Mouse (Mus musculus): ENCODE measurements at regions not wholly inside any gene's neighbourhood (a gene's known extent, or its start where the extent isn't known, plus 50 kb on each side); places are given as distances from the start of the nearest gene placed in this dataset.

DNA sequence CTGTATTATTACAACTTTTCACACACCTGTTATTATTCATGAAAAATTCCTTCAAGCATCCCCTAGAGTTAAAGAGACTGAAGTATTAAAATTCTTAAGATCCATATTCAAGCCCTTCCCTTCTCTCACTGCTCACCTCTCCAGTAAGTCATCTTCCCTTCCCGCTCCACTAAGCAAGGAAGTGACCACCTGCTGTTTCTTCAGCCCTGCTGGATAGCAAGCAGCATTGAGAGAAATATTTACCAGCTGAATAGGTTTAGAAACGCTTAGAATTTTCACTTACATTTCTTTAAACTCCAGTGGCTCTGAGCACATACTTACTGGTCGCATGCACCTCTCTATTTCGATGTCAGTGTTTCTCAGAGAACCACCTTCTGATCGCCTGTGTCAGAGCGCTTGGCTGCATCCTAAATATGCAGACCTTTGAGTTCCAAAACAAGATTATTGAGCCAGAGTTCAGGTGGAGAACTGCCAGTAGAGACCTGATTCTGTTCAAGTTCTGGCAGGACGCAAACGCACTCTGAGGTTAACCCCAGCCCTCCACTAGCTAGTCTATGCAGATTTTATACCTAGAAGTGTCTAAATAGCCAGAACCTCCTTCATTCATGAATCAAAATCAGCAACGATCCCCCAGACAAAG is 314.9 kb downstream of the Mllt3 start:
- no peaks in the 10 kb centered on the region for H3K9me3 ChIP-seq
- H3K27ac ChIP-seq: no peak overlapping the region
- no peak overlapping the region for H3K4me3 ChIP-seq
- peaks cover 9% of the 10 kb centered on the region; the same call in 1 of the 2 replicates for H3K4me1 ChIP-seq (replicated peaks)
- H3K27me3 ChIP-seq: no peaks in the 10 kb centered on the region
- H3K9ac ChIP-seq: no peak overlapping the region
- ATAC-seq (ENCODE audit: low FRiP score): no peak
- 49% methylated on average over 9 of the region's 9 CpGs for WGBS
- no peaks in the 10 kb centered on the region for H3K36me3 ChIP-seq
- no peak overlapping the region for H3K4me2 ChIP-seq

DNA sequence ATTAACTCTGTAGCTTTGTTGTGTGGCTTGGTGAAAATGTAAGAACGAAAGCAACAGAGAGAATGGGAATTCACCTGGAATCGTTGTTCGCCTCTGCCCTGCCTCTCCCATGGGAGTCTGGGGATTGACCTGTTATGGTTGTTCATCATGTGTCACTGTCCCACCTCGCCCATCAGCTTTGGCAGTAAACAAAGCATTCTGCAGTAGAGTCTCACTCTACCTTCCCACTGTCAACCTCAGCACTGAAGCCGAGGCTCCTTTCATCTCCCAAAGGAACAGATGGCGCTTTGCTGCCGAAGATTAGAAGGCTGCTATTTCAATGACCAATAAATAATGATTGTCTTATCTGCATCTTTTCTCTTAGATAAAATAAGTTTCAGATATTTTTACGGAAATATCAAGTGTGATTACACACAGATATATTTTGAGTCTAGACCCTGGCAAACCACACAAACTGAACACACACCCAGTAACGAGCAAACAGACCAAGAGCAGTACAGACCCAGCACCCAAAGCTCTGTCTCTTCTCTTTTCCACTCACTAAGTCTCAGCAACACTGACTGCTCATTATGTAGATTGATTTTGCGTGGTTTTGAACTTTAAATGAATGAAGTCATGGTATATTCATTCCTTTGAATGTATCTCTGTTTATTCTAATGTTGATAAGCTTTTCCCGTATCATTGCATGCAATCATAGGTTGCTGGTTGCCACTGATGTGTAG is 317.8 kb downstream of the Mllt3 start:
- no peak overlapping the region for H3K4me3 ChIP-seq
- no peak overlapping the region for H3K27ac ChIP-seq
- ATAC-seq (ENCODE audit: low FRiP score): no peak
- H3K9ac ChIP-seq: no peak overlapping the region
- H3K36me3 ChIP-seq: no peaks in the 10 kb centered on the region
- no peaks in the 10 kb centered on the region for H3K9me3 ChIP-seq
- 0 out of 2 replicates have a peak, but pooled peaks cover 2% of the 10 kb centered on the region for H3K27me3 ChIP-seq
- WGBS: 52% methylated on average over 11 of the region's 11 CpGs
- H3K4me2 ChIP-seq: no peak overlapping the region
- H3K4me1 ChIP-seq (replicated peaks): peaks cover 9% of the 10 kb centered on the region; the same call in 1 of the 2 replicates

DNA sequence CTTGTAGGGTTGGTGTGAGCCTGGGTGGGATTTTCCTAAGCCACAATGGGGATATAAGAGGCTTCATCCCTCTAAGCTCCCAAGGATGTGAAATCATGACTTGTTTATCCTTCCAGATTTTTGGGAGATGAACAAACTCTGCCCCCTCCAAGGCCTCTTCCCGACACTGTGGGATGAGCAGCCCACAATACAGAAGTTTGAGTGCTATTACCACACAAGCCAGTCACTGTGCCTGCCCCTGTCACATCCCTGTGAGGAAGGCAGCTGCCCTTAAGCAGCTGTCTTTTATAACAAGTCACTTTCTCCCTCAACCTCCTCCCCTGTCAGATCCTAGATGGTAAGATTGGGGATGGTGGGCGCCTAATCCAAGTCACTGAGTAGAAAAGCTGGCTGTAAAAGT is 320.5 kb downstream of the Mllt3 start:
- Histone ChIP-seq H3K4me3 (no peak overlapping the region), H3K36me3 (no peaks in the 10 kb centered on the region), H3K9me3 (no peaks in the 10 kb centered on the region), H3K27ac (no peak overlapping the region), H3K4me1 (replicated peaks) (peaks cover 8% of the 10 kb centered on the region), H3K4me2 (no peak overlapping the region), H3K27me3 (0 out of 2 replicates have a peak, but pooled peaks cover 2% of the 10 kb centered on the region), H3K9ac (no peak overlapping the region)
- 89% methylated on average over 2 of the region's 2 CpGs for WGBS
- ATAC-seq (ENCODE audit: low FRiP score): no peak

- Histone ChIP-seq H3K27me3 (0 out of 2 replicates have a peak, but pooled peaks cover 2% of the 10 kb centered on the region), H3K36me3 (no peaks in the 10 kb centered on the region), H3K27ac (no peak overlapping the region), H3K4me3 (no peak overlapping the region), H3K4me2 (no peak overlapping the region), H3K9me3 (no peaks in the 10 kb centered on the region), H3K9ac (no peak overlapping the region), H3K4me1 (replicated peaks) (peaks cover 8% of the 10 kb centered on the region)
- ATAC-seq (ENCODE audit: low FRiP score): no peak
- WGBS: 95% methylated on average over 3 of the region's 3 CpGs
These were observed 320.9 kb downstream of the Mllt3 start for GRCm38 (mm10) chr4:87712286-87712685.

DNA sequence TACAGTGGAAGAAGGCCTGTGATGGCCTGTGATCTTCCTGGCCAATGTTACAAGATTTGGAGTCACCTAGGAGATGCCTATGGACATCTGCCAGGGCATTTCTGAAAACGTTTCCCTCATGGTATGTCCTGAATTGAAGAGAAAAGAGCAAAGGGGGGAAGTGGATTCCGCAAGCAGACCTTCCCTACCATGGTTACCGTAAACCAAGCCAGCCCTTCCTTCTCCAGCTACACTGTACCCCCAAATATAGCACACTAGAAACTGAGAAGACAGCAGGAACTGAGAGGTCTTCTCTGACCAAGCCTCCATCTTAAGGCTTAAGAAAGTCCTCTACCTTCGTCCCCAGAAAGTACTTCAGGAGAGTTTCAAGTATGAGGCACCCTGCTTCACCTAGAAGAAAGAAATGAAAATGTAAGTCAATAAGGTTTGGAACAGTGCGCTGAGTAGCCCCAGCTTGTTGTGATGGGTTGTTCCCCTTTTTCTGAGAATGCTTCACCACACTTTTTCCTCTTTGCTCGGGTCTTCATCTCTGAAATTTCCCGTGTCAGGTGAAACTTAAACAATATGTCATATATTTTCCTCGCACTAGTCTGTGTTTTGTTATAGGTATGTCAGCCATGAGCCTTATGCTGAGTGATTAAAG is 321.9 kb downstream of the Mllt3 start:
- H3K27me3 ChIP-seq: 0 out of 2 replicates have a peak, but pooled peaks cover 2% of the 10 kb centered on the region
- WGBS: 89% methylated on average over 8 of the region's 8 CpGs
- H3K27ac ChIP-seq: no peak overlapping the region
- no peak overlapping the region for H3K9ac ChIP-seq
- no peak overlapping the region for H3K4me3 ChIP-seq
- no peaks in the 10 kb centered on the region for H3K36me3 ChIP-seq
- H3K9me3 ChIP-seq: no peaks in the 10 kb centered on the region
- no peak for ATAC-seq (ENCODE audit: low FRiP score)
- no peak overlapping the region for H3K4me2 ChIP-seq
- peaks cover 8% of the 10 kb centered on the region for H3K4me1 ChIP-seq (replicated peaks)

DNA sequence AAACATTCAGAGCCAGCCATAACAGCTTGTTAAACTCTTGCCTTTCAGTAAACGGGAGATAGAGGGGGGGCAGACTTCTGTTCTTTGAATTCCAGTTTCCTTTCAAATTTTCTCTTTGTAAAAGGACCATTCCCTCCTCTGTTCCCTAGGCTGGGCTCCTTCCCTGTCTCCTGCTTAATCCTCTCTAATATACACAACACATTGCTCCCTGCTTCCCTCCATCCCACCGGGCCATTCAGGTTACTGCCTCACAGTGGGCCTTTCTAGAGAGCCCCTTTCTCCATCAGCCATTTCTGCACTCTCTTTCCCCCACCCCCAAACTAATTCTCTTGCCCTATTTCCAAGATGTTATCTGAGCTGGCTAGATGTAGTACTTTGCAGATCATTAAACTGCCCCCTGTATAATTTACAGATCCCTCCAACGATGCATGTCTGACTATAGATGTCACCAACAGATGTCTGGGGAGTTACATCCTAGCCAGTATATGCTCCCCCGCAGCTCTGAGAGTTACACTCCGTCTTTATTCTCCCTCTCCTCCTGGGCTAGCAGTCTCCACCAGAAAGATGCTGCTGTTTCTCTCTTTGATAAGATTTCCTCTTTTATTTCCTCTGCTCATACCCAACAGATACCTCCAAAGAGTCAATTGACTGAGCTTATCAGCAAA is 324.1 kb downstream of the Mllt3 start:
- no peak overlapping the region for H3K4me3 ChIP-seq

GRCm38 (mm10) chr4:87707386-87707785 is 325.8 kb downstream of the Mllt3 start:
- Histone ChIP-seq H3K4me3 (no peak overlapping the region), H3K27ac (no peak overlapping the region), H3K4me1 (replicated peaks) (peaks cover 9% of the 10 kb centered on the region; the same call in 1 of the 2 replicates), H3K9me3 (peaks cover 5% of the 10 kb centered on the region; the same call in 1 of the 2 replicates), H3K4me2 (no peak overlapping the region), H3K27me3 (0 out of 2 replicates have a peak, but pooled peaks cover 2% of the 10 kb centered on the region), H3K9ac (no peak overlapping the region), H3K36me3 (no peaks in the 10 kb centered on the region)
- whole genome bisulfite sequencing: 41% methylated on average over 2 of the region's 2 CpGs
- ATAC-seq (ENCODE audit: low FRiP score): no peak

More for the DNA sequence above, 324.1 kb downstream of the Mllt3 start:
- Histone ChIP-seq H3K27me3 (0 out of 2 replicates have a peak, but pooled peaks cover 2% of the 10 kb centered on the region), H3K9ac (no peak overlapping the region), H3K4me1 (replicated peaks) (peaks cover 5% of the 10 kb centered on the region; the same call in 1 of the 2 replicates), H3K9me3 (peaks cover 5% of the 10 kb centered on the region; the same call in 1 of the 2 replicates), H3K36me3 (no peaks in the 10 kb centered on the region), H3K4me2 (no peak overlapping the region), H3K27ac (no peak overlapping the region; the same call in 1 of the 2 replicates)
- 26% methylated on average over 5 of the region's 5 CpGs for WGBS
- peak; percentile 39 for ATAC-seq (ENCODE audit: low FRiP score)

DNA sequence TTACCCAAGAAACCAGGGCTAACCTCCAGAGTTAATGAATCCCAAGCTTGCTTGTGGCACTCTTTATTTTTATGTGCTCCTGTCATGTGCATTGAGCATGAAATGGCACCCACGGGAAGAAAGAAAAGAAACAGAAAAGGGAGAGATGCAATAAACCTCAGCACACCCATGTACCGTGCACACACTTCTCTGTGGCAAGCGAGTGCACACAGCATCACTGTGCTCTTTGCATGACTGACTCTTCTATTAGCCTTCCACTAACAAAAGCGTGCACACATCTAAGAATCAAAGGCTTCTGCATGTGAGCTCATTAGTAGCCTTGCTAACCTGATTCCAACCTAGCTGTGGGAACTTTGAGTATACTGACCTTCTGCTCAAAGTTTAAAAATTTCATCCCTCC is 330.3 kb downstream of the Mllt3 start:
- Histone ChIP-seq H3K4me2 (no peak overlapping the region), H3K4me3 (no peak overlapping the region), H3K9me3 (peaks cover 5% of the 10 kb centered on the region; the same call in 1 of the 2 replicates), H3K27ac (peak overlapping the region; percentile 31), H3K27me3 (no peaks in the 10 kb centered on the region), H3K4me1 (replicated peaks) (peaks cover 13% of the 10 kb centered on the region), H3K36me3 (no peaks in the 10 kb centered on the region), H3K9ac (no peak overlapping the region)
- 0 out of 2 replicates have a peak, but pooled peaks have one; percentile 49 for ATAC-seq (ENCODE audit: low FRiP score)
- 48% methylated on average over 4 of the region's 4 CpGs for WGBS

GRCm38 (mm10) chr4:87702290-87702689 is 330.9 kb downstream of the Mllt3 start:
- Histone ChIP-seq H3K27ac (peak overlapping the region; percentile 31), H3K9ac (no peak overlapping the region), H3K4me1 (replicated peaks) (peaks cover 13% of the 10 kb centered on the region), H3K9me3 (peaks cover 5% of the 10 kb centered on the region; the same call in 1 of the 2 replicates), H3K4me3 (no peak overlapping the region), H3K36me3 (no peaks in the 10 kb centered on the region), H3K27me3 (no peaks in the 10 kb centered on the region), H3K4me2 (no peak overlapping the region)
- 0 out of 2 replicates have a peak, but pooled peaks have one; percentile 13 for ATAC-seq (ENCODE audit: low FRiP score)
- 88% methylated on average over 3 of the region's 3 CpGs for WGBS

- no peak overlapping the region for H3K4me2 ChIP-seq
- H3K4me1 ChIP-seq (replicated peaks): peaks cover 13% of the 10 kb centered on the region
- H3K36me3 ChIP-seq: no peaks in the 10 kb centered on the region
- no peak for ATAC-seq (ENCODE audit: low FRiP score)
- H3K9me3 ChIP-seq: peaks cover 5% of the 10 kb centered on the region; the same call in 1 of the 2 replicates
- no peaks in the 10 kb centered on the region for H3K27me3 ChIP-seq
- H3K9ac ChIP-seq: no peak overlapping the region
- H3K4me3 ChIP-seq: no peak overlapping the region
- 77% methylated on average over 4 of the region's 4 CpGs for WGBS
- no peak overlapping the region for H3K27ac ChIP-seq
These were observed 332.1 kb downstream of the Mllt3 start for GRCm38 (mm10) chr4:87701024-87701423.

GRCm38 (mm10) chr4:87700508-87700907 is 332.7 kb downstream of the Mllt3 start:
- 91% methylated on average over 2 of the region's 2 CpGs for WGBS
- Histone ChIP-seq H3K9me3 (peaks cover 2% of the 10 kb centered on the region; the same call in 1 of the 2 replicates), H3K27ac (no peak overlapping the region), H3K27me3 (no peaks in the 10 kb centered on the region), H3K4me1 (replicated peaks) (peaks cover 13% of the 10 kb centered on the region), H3K4me2 (no peak overlapping the region), H3K36me3 (no peaks in the 10 kb centered on the region), H3K9ac (no peak overlapping the region), H3K4me3 (no peak overlapping the region)
- no peak for ATAC-seq (ENCODE audit: low FRiP score)

DNA sequence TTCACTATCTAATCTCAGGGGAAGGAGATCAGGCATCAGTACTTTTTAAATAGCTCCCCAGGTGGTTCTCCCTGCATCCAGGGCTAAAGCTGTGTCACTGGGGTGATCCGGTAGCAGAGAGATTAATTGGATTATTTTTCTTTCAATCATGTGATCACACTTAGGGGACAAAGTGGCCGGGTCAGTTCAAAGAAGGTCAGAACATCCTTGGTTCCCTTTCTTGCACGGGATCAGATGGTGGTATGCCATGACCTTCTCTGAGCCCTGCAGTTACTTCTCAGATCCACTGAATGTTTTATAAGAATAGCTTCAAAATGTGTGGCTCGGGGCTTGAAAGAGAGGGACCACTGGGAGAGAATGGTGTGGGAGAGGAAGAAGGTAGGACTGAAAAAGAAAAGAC is 333.6 kb downstream of the Mllt3 start:
- Histone ChIP-seq H3K9ac (no peak overlapping the region), H3K36me3 (no peaks in the 10 kb centered on the region), H3K27me3 (no peaks in the 10 kb centered on the region), H3K4me2 (no peak overlapping the region), H3K4me1 (replicated peaks) (peaks cover 13% of the 10 kb centered on the region), H3K9me3 (no peaks in the 10 kb centered on the region), H3K4me3 (no peak overlapping the region), H3K27ac (no peak overlapping the region)
- WGBS: 25% methylated on average over 4 of the region's 4 CpGs
- no peak for ATAC-seq (ENCODE audit: low FRiP score)
